Mouse (Mus musculus): Measurements from ENCODE around the gene Tk2. TPM values are rescaled to one million over a fixed set of nuclear protein-coding genes. Genes with fewer than 3 reads are reported as not detected.

Tk2 gene
- total and polyA plus RNA-seq, 2 experiments from 2014 or later: 45.1 to 46.7 TPM

- DNase-seq (ENCODE audit: low spot score) (no peak), ATAC-seq (no peak)
- 87% methylated on average over 4 of the region's 4 CpGs for WGBS
- Histone ChIP-seq H3K4me3 (ENCODE audit: low read length) (no peak overlapping the region), H3K9ac (replicated peaks; ENCODE audit: low read length) (no peak overlapping the region), H3K27me3 (ENCODE audit: insufficient read depth, low read length) (no peaks in the 10 kb centered on the region), H3K27ac (no peak overlapping the region), H3K9me3 (ENCODE audit: low read length) (no peaks in the 10 kb centered on the region), H3K4me2 (ENCODE audit: low read depth, low read length) (no peak overlapping the region), H3K36me3 (ENCODE audit: insufficient read depth, low read length) (peaks cover 24% of the 10 kb centered on the region), H3K4me1 (ENCODE audit: insufficient read depth, low read length) (peaks cover 4% of the 10 kb centered on the region)
- no peak for TF ChIP-seq CTCF (IDR thresholded peaks at IDR 0.05; ENCODE audit: low read depth)
Measured at GRCm38 (mm10) chr8:104246621-104247020, 1.7 kb downstream of the Tk2 start.

- no peak overlapping the region for H3K27ac ChIP-seq
- H3K27me3 ChIP-seq (ENCODE audit: insufficient read depth, low read length): no peaks in the 10 kb centered on the region
- DNase-seq (ENCODE audit: low spot score): no peak
- peaks cover 65% of the 10 kb centered on the region for H3K36me3 ChIP-seq (ENCODE audit: insufficient read depth, low read length)
- no peaks in the 10 kb centered on the region; the same call in 1 of the 2 replicates for H3K4me1 ChIP-seq (ENCODE audit: insufficient read depth, low read length)
- H3K9me3 ChIP-seq (ENCODE audit: low read length): no peaks in the 10 kb centered on the region
- WGBS: 74% methylated on average over 12 of the region's 12 CpGs
- TF ChIP-seq CTCF (IDR thresholded peaks at IDR 0.05; ENCODE audit: low read depth): no peak
- no peak overlapping the region for H3K4me3 ChIP-seq (ENCODE audit: low read length)
- no peak overlapping the region for H3K9ac ChIP-seq (replicated peaks; ENCODE audit: low read length)
- no peak overlapping the region for H3K4me2 ChIP-seq (ENCODE audit: low read depth, low read length)
- no peak for ATAC-seq
Measured at GRCm38 (mm10) chr8:104242038-104242644, 6.2 kb downstream of the Tk2 start.

GRCm38 (mm10) chr8:104239418-104239861, 8.9 kb downstream of the Tk2 start:
- H3K36me3 ChIP-seq (ENCODE audit: insufficient read depth, low read length): peaks cover 82% of the 10 kb centered on the region
- TF ChIP-seq CTCF (IDR thresholded peaks at IDR 0.05; ENCODE audit: low read depth): no peak
- no peak overlapping the region for H3K4me2 ChIP-seq (ENCODE audit: low read depth, low read length)
- no peak overlapping the region for H3K9ac ChIP-seq (replicated peaks; ENCODE audit: low read length)
- no peak for ATAC-seq
- WGBS: 88% methylated on average over 10 of the region's 10 CpGs
- H3K4me3 ChIP-seq (ENCODE audit: low read length): no peak overlapping the region
- H3K9me3 ChIP-seq (ENCODE audit: low read length): no peaks in the 10 kb centered on the region
- no peaks in the 10 kb centered on the region for H3K27me3 ChIP-seq (ENCODE audit: insufficient read depth, low read length)
- H3K4me1 ChIP-seq (ENCODE audit: insufficient read depth, low read length): no peaks in the 10 kb centered on the region
- H3K27ac ChIP-seq: no peak overlapping the region
- DNase-seq (ENCODE audit: low spot score): no peak

GRCm38 (mm10) chr8:104234573-104234972, 13.8 kb downstream of the Tk2 start:
- peaks cover 71% of the 10 kb centered on the region for H3K36me3 ChIP-seq (ENCODE audit: insufficient read depth, low read length)
- no peak overlapping the region for H3K4me2 ChIP-seq (ENCODE audit: low read depth, low read length)
- TF ChIP-seq CTCF (IDR thresholded peaks at IDR 0.05; ENCODE audit: low read depth): peak; percentile 67
- WGBS: 45% methylated on average over 6 of the region's 6 CpGs
- no peaks in the 10 kb centered on the region for H3K27me3 ChIP-seq (ENCODE audit: insufficient read depth, low read length)
- H3K9me3 ChIP-seq (ENCODE audit: low read length): no peaks in the 10 kb centered on the region
- no peaks in the 10 kb centered on the region for H3K4me1 ChIP-seq (ENCODE audit: insufficient read depth, low read length)
- H3K4me3 ChIP-seq (ENCODE audit: low read length): no peak overlapping the region
- peak; percentile 39; the same call in 1 of the 2 replicates for ATAC-seq
- DNase-seq (ENCODE audit: low spot score): peak; percentile 56
- H3K27ac ChIP-seq: no peak overlapping the region
- no peak overlapping the region for H3K9ac ChIP-seq (replicated peaks; ENCODE audit: low read length)

GRCm38 (mm10) chr8:104232919-104233318, 15.4 kb downstream of the Tk2 start:
- no peak overlapping the region for H3K4me3 ChIP-seq (ENCODE audit: low read length)
- H3K4me2 ChIP-seq (ENCODE audit: low read depth, low read length): no peak overlapping the region
- no peaks in the 10 kb centered on the region for H3K27me3 ChIP-seq (ENCODE audit: insufficient read depth, low read length)
- H3K4me1 ChIP-seq (ENCODE audit: insufficient read depth, low read length): no peaks in the 10 kb centered on the region
- peaks cover 69% of the 10 kb centered on the region for H3K36me3 ChIP-seq (ENCODE audit: insufficient read depth, low read length)
- H3K27ac ChIP-seq: no peak overlapping the region
- no peaks in the 10 kb centered on the region for H3K9me3 ChIP-seq (ENCODE audit: low read length)
- no peak overlapping the region for H3K9ac ChIP-seq (replicated peaks; ENCODE audit: low read length)
- no peak for ATAC-seq
- WGBS: 94% methylated on average over 5 of the region's 5 CpGs
- DNase-seq (ENCODE audit: low spot score): no peak
- no peak for TF ChIP-seq CTCF (IDR thresholded peaks at IDR 0.05; ENCODE audit: low read depth)

- Histone ChIP-seq H3K9me3 (ENCODE audit: low read length) (no peaks in the 10 kb centered on the region), H3K4me3 (ENCODE audit: low read length) (no peak overlapping the region), H3K36me3 (ENCODE audit: insufficient read depth, low read length) (peaks cover 69% of the 10 kb centered on the region), H3K4me2 (ENCODE audit: low read depth, low read length) (no peak overlapping the region), H3K27ac (no peak overlapping the region), H3K27me3 (ENCODE audit: insufficient read depth, low read length) (no peaks in the 10 kb centered on the region), H3K4me1 (ENCODE audit: insufficient read depth, low read length) (no peaks in the 10 kb centered on the region), H3K9ac (replicated peaks; ENCODE audit: low read length) (no peak overlapping the region)
- DNase-seq (ENCODE audit: low spot score) (no peak), ATAC-seq (no peak)
- WGBS: 99% methylated on average over 4 of the region's 4 CpGs
- TF ChIP-seq CTCF (IDR thresholded peaks at IDR 0.05; ENCODE audit: low read depth): no peak
Measured at GRCm38 (mm10) chr8:104232039-104232438, 16.3 kb downstream of the Tk2 start.

GRCm38 (mm10) chr8:104230377-104230776, 18.0 kb downstream of the Tk2 start:
- no peak for DNase-seq (ENCODE audit: low spot score)
- Histone ChIP-seq H3K4me3 (ENCODE audit: low read length) (no peak overlapping the region), H3K27ac (no peak overlapping the region), H3K36me3 (ENCODE audit: insufficient read depth, low read length) (peaks cover 72% of the 10 kb centered on the region), H3K4me2 (ENCODE audit: low read depth, low read length) (no peak overlapping the region), H3K9ac (replicated peaks; ENCODE audit: low read length) (no peak overlapping the region), H3K4me1 (ENCODE audit: insufficient read depth, low read length) (no peaks in the 10 kb centered on the region), H3K9me3 (ENCODE audit: low read length) (no peaks in the 10 kb centered on the region), H3K27me3 (ENCODE audit: insufficient read depth, low read length) (no peaks in the 10 kb centered on the region)
- no peak for TF ChIP-seq CTCF (IDR thresholded peaks at IDR 0.05; ENCODE audit: low read depth)
- 94% methylated on average over 9 of the region's 9 CpGs for WGBS
- ATAC-seq: no peak

Data from hindbrain, postnatal 0 days (tissue).